Mouse (Mus musculus) stomach, embryonic 15.5 days (tissue): ENCODE measurements at regions not wholly inside any gene's neighbourhood (a gene's known extent, or its start where the extent isn't known, plus 50 kb on each side); places are given as distances from the start of the nearest gene placed in this dataset.
A peak's percentile ranks its signal among the peaks of the same experiment; 100 is the strongest.

Experiments
- ATAC-seq: fragments of 200-750 bp; cut with Nextera tagmentation; 2 replicates; pipeline ENCODE4 v1.8.0; 2017; ENCODE audit warnings: low read depth, moderate number of reproducible peaks, moderate TSS enrichment; ENCODE audit not compliant: insufficient read depth, low FRiP score
- H3K27ac ChIP-seq: fragments of 300-500 bp; sonication (generic); 2 replicates; pipeline ENCODE4 v1.5.1; 2015; ENCODE audit warnings: mild to moderate bottlenecking, inconsistent platforms
- H3K27me3 ChIP-seq: fragments of 300-500 bp; sonication (generic); replicated peaks from 2 replicates; pipeline ENCODE4 v1.6.1; 2015; ENCODE audit warnings: inconsistent platforms
- H3K36me3 ChIP-seq: fragments of 300-500 bp; sonication (generic); 2 replicates; pipeline ENCODE4 v1.6.1; 2015; ENCODE audit warnings: inconsistent platforms
- H3K4me1 ChIP-seq: fragments of 300-500 bp; sonication (generic); 2 replicates; pipeline ENCODE4 v1.6.1; 2015; ENCODE audit warnings: inconsistent platforms
- H3K4me2 ChIP-seq: fragments of 300-500 bp; sonication (generic); 2 replicates; pipeline ENCODE4 v1.6.1; 2015; ENCODE audit warnings: mild to moderate bottlenecking, inconsistent platforms
- H3K4me3 ChIP-seq: fragments of 300-500 bp; sonication (generic); replicated peaks from 2 replicates; pipeline ENCODE4 v1.5.1; 2015; ENCODE audit warnings: inconsistent platforms
- H3K9ac ChIP-seq: fragments of 300-500 bp; sonication (generic); 2 replicates; pipeline ENCODE4 v1.6.1; 2015; ENCODE audit warnings: inconsistent platforms
- H3K9me3 ChIP-seq: fragments of 300-500 bp; sonication (generic); 2 replicates; pipeline ENCODE4 v1.6.1; 2016; ENCODE audit warnings: inconsistent platforms
- WGBS: fragments of 180-500 bp; shearing (Covaris S2); methylation state at CpG from one replicate; pipeline ENCODE4 v1.1.7; 2015; 5-methylcytosine and 5-hydroxymethylcytosine counted together

DNA sequence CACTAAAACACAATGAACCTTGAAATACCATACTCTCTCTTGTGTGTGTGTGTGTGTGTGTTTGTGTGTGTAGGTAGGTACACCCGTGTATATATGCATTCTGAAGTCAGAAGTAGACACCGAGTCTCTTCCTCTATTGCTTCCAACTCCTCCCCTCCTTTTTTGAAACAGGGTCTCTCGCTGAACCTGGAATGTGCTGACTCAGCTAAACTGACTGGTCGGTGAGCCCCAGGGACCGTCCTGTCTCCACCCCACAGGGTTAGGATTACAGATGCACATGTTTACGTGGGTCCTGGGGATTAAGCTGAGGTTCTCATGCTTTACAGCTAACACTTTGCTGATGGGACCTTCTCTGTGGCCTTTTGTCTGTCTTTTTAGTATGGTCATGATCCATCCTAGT is 74.8 kb upstream of the Nfil3 start:
- Histone ChIP-seq H3K27me3 (no peaks in the 10 kb centered on the region), H3K27ac (no peak overlapping the region), H3K4me3 (no peak overlapping the region), H3K4me2 (no peak overlapping the region), H3K36me3 (no peaks in the 10 kb centered on the region), H3K9me3 (no peaks in the 10 kb centered on the region), H3K9ac (no peak overlapping the region), H3K4me1 (no peaks in the 10 kb centered on the region)
- WGBS: 70% methylated on average over 6 of the region's 6 CpGs
- no peak for ATAC-seq

GRCm38 (mm10) chr13:53053211-53053610 is 72.3 kb upstream of the Nfil3 start:
- Histone ChIP-seq H3K9me3 (no peaks in the 10 kb centered on the region), H3K4me2 (no peak overlapping the region), H3K27me3 (no peaks in the 10 kb centered on the region), H3K36me3 (no peaks in the 10 kb centered on the region), H3K9ac (no peak overlapping the region), H3K4me3 (no peak overlapping the region), H3K27ac (no peak overlapping the region), H3K4me1 (no peaks in the 10 kb centered on the region)
- WGBS: 84% methylated on average over 8 of the region's 8 CpGs
- ATAC-seq: no peak

DNA sequence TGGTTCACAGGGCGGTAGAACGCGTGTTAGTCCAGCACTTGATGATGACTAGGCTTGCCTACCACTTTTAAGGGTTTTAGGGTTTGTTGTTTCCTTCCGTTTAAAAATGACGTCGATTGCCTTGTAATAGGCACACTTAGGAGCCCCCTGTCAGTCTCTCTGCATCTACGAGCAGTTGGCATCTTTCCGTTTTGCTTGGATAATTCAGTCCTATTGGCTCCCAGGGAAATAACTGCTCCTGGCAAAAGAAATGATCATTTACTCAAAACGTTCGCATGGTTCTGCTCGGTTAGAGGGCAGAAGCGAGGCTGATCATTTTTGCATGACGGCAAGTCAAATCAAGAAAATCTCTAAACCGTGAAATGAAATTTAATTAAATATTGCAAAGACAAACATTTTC is 71.9 kb upstream of the Nfil3 start:
- no peak for ATAC-seq
- Histone ChIP-seq H3K4me1 (no peaks in the 10 kb centered on the region), H3K9me3 (no peaks in the 10 kb centered on the region), H3K36me3 (no peaks in the 10 kb centered on the region), H3K27ac (no peak overlapping the region), H3K27me3 (no peaks in the 10 kb centered on the region), H3K9ac (no peak overlapping the region), H3K4me3 (no peak overlapping the region), H3K4me2 (no peak overlapping the region)
- WGBS: 88% methylated on average over 14 of the region's 14 CpGs

GRCm38 (mm10) chr13:53052188-53052587 is 71.3 kb upstream of the Nfil3 start:
- 75% methylated on average over 10 of the region's 10 CpGs for WGBS
- Histone ChIP-seq H3K4me3 (no peak overlapping the region), H3K27ac (no peak overlapping the region), H3K36me3 (no peaks in the 10 kb centered on the region), H3K4me1 (no peaks in the 10 kb centered on the region), H3K9ac (no peak overlapping the region), H3K27me3 (no peaks in the 10 kb centered on the region), H3K4me2 (no peak overlapping the region), H3K9me3 (no peaks in the 10 kb centered on the region)
- ATAC-seq: no peak

DNA sequence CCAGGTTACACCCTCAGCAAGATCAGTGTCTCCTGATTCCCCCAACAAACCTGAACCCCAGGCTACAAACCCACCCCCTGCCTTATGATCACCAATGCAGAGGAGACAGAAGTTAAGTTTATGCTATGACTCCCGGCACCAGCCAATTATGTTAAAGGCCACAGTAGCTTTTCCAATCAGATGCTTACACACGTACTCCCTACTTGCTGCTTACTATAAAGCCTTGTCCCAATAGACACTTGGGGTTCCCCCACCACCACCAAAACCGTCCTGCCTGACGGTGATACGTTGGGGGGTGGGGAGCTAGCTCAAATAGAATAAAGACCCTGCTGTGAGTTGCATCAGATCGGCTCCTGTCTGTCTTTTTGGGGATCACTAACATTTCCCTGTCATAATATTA is 70.5 kb upstream of the Nfil3 start:
- no peaks in the 10 kb centered on the region for H3K4me1 ChIP-seq
- H3K9ac ChIP-seq: no peak overlapping the region
- no peaks in the 10 kb centered on the region for H3K27me3 ChIP-seq
- H3K9me3 ChIP-seq: no peaks in the 10 kb centered on the region
- H3K27ac ChIP-seq: no peak overlapping the region
- no peak overlapping the region for H3K4me2 ChIP-seq
- 83% methylated on average over 6 of the region's 6 CpGs for WGBS
- H3K36me3 ChIP-seq: no peaks in the 10 kb centered on the region
- no peak for ATAC-seq
- no peak overlapping the region for H3K4me3 ChIP-seq

DNA sequence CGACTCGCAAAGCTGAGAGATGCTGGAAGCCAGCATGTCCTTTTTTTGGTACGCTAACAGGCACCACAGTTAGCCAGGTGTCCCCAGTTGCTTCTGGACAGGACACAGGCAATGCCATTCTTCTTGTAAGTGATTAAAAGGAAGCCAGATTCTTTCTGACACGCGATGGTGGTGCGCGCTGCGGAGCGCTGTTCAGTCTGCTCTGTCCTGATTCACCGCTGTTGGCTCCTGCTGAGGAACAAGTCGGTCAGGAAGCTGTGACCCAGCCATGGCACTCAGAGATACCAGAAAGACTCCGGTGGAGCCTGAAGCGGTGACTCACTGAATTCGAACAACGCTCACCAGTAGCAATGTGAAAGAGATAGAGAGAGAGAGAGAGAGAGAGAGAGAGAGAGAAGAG is 68.3 kb upstream of the Nfil3 start:
- Histone ChIP-seq H3K4me3 (no peak overlapping the region), H3K9ac (no peak overlapping the region), H3K4me1 (no peaks in the 10 kb centered on the region), H3K9me3 (no peaks in the 10 kb centered on the region), H3K27ac (no peak overlapping the region), H3K4me2 (no peak overlapping the region), H3K27me3 (no peaks in the 10 kb centered on the region), H3K36me3 (no peaks in the 10 kb centered on the region)
- 90% methylated on average over 15 of the region's 15 CpGs for WGBS
- ATAC-seq: no peak

GRCm38 (mm10) chr13:53033189-53033943 is 52.5 kb upstream of the Nfil3 start:
- no peaks in the 10 kb centered on the region for H3K4me1 ChIP-seq
- no peaks in the 10 kb centered on the region for H3K9me3 ChIP-seq
- H3K27ac ChIP-seq: peak overlapping the region; percentile 57; the same call in 1 of the 2 replicates
- H3K4me3 ChIP-seq: no peak overlapping the region
- H3K9ac ChIP-seq: no peak overlapping the region
- H3K4me2 ChIP-seq: no peak overlapping the region
- H3K36me3 ChIP-seq: no peaks in the 10 kb centered on the region
- 50% methylated on average over 10 of the region's 10 CpGs for WGBS
- no peak for ATAC-seq
- no peaks in the 10 kb centered on the region for H3K27me3 ChIP-seq
